Mouse (Mus musculus): ENCODE data around the gene Fyn.
A peak's percentile ranks its signal among the peaks of the same experiment; 100 is the strongest.

The Fyn gene

DNA sequence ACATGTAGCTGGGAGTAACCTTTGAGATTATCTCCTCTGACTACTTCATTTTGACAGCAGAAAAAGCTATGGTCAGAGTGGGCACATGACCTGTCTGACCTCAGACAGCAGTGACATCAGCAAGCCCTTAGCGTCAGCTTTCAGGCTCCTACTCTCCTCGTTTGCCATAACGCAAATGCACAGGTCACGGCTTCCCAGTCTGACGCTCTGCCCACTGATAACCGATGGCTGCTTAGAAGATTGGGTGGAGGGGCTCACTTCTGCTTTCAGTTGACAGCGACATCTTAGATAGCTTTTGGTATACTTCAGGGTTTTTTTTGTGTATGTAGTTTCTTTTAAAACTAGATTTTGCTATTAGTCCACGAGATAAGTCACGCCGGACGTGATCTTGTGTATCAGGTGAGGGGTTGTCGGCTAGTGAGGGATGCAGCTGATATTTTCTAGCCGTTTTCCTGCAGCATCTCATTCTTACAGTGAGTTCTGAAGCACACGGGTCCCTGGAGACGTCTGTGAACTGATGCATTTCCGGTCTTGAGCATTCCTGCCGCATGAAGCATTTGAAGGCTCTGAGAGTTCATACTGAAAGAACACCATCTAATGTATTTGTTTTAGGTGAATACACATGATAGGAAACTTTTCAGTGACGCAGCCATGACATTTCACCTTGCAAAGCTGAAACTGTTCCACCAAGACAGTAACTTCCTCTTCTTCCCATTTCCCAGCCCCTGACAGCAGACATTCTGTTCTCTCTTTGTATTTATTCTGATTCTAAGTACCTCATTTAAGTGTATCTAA lies 44.4 kb downstream of the Fyn start:
- DNase-seq (ENCODE audit: low read depth) = no peak

DNA sequence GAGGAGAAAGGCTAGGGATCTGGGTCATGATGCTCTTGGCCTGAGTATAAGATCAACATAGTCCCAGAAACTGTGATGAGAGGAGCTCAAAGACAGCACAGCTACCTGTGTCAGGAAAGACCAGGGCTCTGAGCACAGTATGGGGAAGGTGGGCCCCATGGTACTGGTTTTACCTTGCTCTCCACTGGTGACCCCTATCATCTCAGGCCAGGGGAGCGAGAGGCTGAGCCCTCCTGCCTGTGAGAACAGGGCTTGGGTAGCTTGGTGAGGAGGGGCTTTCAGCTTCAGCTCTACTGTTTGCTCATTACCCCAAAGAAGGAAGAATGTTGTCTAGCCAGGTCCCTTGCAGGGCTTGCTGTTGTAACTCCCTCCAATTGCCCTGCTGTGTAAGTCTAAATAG lies 45.4 kb downstream of the Fyn start:
- no peak for DNase-seq (ENCODE audit: low read depth)

DNA sequence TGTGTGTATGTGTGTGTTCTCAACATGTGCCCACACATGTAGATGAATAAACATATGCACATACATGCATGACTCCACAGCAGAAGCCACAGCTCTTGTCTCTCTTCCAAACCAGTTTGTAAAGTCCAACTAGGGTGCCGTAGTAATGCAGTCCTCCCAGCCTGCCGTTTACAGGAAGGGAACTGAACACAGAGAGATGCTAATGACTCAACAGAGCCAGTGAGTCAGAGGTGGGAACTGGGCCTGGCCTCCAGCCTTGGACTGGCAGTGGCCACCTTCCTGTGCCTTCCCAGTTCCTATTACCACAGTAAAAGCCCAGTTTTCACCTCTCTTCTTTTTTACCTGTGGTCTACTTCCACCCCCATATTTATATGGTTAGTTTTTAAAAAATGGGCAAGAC lies 46.9 kb downstream of the Fyn start:
- DNase-seq (ENCODE audit: low read depth) = peak; percentile 85

DNA sequence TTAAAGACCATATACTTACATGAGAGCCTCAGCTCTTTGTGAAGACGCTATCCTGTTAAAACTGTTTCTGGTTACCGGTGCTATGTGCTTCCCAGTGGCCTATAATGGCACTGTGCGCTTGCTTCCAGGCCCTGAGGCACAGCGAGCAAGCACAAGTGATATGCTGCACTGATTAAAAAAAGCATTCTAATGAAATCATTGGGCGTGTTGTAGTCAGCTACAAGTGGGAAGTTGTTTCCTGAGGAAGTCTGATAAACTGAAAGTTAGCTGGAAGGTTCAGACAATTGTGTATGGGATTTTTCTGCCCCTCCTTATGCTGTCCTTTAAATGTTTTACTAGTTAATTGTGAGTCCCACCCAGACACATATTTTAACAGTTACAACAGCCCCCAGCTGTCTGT lies 49.0 kb downstream of the Fyn start:
- DNase-seq (ENCODE audit: low read depth) = no peak

DNA sequence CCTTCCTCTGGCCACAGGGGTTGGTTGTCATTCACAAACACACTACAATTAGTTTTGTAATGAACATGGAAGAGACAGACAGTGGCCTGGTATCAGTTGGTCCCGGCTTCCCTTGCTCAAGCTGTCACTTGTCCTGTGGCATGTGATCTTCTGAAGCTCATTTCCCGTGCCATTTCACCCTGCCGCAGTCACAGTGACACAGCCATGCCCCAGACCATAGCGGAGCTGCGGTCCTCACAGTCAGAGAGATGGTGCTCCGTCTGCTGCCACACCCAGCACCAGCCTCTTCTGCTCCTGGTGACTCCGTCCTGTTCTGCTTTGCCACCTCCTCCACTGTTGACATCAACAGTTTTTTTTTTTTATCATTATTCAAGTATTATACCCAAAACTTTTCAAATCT lies 49.7 kb downstream of the Fyn start:
- DNase-seq (ENCODE audit: low read depth) = no peak

DNA sequence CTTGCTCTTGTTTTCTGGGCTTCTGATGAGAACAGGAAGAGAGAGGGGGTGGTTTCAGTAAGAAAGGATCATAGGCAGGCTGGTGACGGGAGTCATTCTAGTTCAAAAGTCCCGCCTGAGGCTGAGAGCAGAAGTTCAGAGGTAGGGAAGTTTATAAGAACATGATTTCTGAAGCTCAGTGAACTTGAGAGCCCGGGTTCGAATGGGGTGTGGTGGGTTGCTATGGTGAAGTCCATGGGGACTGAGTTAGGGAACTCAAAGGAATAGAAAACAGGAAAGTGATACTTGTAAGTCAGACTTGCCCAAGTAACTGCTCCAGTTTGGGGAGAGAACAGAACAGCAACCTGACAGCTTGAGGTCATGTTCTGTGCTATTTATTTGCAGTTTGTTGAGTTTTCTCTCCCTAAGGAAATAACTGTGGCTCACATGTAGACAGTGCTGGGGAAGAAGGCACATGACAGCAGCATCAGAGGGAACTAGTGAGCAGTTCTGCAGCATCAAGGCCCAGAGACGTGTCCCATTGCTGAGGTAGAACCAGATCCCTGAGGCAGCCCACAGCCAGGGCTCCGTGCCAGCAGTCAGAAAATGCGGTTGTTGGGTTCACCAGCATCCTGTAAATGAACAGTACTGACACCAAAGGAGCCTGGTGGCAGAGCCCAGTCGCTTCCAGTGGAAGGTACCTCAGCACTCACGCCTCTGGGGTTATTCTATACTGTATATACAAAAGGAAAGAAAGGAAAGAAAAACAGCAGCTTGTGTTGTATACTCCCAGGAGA lies 52.4 kb downstream of the Fyn start:
- DNase-seq (ENCODE audit: low read depth) = no peak

DNA sequence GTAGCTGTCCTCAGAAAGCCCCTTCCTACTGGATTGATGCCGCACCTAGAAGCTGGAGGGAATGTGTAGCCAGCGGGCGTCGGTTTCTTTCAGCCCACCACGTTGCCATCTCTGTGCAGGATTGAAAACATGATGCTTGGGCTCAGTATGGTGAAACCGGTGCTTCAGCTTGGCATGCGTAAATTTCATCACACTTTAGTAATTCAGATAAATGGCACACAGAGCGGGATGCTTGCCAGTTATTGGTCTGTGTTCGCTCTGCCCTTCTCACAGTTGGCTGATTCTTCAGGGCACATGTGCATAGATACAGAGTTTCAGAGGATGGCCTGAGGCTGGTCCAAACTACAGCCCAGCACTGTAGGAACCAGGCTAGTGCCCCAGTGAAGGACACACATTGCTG lies 53.1 kb downstream of the Fyn start:
- DNase-seq (ENCODE audit: low read depth) = no peak

DNA sequence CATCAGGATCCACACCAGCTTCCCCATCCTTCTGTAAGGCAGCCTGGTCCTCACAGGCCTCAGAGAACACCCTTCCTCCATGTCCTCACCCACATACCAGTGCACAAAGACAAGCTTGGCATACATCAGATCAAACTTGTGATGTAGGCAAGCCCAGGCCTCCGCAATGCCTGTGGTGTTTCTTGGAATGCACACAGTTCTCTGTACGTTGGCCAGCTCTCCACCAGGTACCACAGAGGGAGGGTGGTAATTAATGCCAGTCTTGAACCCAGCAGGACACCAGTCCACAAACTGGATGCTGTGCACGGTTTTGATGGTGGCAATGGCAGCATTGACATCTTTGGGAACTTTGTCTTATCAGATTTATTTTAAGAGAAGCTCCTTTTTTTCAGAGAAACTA lies 56.0 kb downstream of the Fyn start:
- no peak for DNase-seq (ENCODE audit: low read depth)

DNA sequence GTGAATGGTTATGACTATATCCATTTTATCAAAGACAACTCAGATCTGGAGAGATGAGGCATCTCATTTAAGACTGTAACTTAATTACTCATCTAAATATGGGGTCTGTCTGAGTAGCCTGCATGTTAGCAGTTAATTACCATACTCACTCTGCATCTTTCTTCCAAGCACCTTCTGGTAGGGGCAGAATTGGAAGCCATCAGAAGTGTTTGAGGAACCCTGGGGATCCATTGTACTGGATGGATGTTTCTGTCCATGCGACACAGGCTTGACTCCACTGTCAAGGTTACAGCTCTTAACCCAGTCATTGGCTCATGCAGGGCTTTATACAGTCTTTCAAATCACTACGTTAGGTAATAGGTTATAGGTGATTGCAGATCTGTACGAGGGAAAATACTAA lies 57.4 kb downstream of the Fyn start:
- DNase-seq (ENCODE audit: low read depth) = no peak

DNA sequence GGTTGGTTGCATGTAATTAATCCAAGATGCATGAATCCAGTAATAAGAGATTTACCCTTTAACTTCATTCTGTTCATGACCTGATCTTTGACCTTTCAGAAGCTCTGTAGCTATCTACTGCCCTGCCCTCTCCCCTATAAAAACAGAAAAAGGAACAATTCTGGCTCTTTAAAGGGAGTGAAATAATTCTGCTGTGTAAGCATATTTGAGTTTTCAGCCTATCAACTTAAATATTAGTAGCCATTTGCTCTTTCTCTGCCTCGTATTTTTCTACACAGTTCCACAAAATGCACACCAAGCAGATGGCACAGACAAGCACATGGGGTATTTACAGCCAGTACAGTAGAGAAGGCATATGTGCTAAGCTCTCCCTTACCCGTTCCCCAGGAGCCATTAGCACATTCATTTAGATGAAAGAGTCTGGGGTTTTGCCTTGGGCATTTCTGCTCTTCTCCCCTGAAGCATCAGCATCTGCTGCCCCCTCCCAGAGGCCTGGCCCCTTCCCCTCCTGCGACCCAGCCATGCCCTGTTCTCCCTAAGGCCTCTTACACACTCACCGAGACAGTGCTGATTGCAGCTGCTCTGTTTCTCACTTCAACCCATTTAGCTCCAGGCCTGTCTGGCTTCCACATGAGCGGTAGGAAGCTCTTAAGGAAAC lies 58.3 kb downstream of the Fyn start:
- no peak for DNase-seq (ENCODE audit: low read depth)

DNA sequence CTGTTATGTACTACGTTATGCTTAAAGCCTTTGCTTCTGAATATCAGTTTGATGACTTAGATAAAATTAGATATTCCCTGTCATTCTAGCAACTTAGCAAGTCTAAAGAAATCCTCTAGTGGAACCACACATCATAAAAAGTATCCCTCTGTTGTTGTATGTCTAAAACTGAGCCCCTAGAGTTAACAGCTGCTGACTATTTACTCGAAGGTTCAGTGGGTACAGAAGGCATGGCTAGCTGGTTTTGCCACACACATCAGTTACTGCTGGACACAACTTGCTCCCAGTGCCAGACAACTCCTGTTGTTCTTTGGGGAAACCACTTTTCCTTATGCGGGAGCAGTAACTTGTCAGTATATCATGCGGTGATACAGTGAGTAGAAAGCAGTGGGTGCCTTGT lies 61.0 kb downstream of the Fyn start:
- DNase-seq (ENCODE audit: low read depth) = no peak

DNA sequence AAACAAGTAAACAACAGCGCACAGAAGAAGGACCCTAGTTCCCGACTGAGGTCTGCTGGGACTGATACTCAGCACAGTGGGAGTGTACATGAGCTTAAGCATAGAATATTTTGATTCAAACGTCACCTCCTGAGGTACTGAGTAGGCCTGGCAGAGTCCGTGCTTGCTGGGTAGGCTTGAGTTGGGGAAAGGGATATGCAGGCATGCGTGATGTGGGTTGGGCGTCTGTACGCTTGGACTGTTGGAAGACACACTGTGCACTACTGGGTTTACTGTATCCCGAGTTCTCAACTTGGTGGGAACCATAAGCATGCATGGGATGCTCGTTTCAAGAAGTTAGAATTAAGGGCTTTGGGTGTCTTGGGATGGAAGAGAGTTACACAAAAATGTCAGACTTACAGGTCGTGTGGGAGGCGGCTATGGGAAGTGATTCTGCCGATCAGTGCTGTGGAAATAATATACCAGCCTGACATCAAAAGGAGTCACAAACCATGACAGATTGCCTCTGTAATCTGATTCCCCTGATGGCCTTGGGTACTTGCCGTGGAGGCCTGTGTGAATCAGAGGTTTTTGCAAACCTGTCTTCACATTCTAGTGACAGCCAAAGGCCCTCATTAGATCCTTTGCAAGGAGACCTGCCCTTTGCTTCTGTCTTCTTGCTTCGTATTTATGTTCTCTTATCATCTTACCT lies 61.6 kb downstream of the Fyn start:
- DNase-seq (ENCODE audit: low read depth) = no peak

DNA sequence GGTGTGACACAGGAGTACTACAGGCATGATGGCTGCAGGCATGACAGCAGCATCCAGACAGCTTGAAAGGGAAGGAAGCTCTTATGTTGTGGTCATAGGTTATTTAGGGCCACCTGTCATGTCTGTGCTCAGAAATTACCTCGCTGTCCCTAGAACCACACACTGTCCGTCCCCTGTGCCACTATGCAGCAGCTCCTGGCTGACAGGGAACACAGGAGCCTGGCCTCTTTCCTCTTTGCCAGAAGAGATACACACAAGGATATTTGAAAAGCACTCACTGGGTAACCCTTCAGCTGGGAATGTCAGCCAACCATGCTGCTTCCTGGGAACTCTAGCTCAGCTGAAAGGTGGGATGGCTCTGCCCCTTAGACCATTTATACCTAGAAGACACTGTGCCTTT lies 62.6 kb downstream of the Fyn start:
- DNase-seq (ENCODE audit: low read depth) = no peak

DNA sequence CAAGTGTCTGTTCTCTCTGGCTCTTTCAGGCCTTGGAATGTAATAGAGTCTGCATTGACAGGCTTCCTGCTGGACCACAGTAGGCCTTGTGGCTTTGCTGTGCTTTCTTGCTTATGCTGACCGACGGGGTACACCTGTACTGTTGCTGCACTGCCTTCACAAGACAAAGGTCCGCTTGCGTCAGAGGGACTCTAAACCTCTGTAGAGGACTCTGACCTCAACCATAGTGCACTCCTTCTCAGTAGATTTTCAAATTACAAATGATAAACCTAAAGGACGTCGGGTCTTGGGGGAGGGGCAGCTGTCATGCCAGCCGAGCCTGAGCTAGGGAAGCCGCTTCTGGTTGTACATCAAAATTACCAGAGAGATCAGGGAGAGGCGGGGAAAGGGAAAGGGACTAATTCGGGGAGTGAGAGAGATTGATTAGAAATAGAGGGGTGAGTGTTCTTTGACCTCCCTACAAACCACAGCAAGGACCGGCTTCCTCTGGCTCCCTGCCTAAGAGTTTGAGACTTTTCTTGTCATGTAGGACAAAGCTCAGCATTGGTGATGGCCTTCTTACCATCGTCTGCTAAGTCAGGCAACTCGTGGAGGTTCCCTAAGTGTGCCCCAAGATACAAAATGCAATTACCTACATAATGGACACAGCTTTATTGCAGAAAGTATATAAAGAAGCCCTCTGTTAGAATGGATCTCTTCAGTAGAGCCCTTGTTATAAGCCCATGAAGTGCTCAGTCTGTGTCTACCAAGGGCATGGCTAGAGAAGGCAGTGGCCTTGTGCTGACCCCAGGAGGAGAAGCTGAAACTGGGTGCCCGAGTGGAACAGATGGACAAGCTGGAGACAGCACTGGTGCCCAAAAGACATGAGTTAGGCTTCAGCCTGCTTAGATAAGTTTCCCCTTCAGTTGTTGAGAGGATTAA lies 64.3 kb downstream of the Fyn start:
- no peak for DNase-seq (ENCODE audit: low read depth)

DNA sequence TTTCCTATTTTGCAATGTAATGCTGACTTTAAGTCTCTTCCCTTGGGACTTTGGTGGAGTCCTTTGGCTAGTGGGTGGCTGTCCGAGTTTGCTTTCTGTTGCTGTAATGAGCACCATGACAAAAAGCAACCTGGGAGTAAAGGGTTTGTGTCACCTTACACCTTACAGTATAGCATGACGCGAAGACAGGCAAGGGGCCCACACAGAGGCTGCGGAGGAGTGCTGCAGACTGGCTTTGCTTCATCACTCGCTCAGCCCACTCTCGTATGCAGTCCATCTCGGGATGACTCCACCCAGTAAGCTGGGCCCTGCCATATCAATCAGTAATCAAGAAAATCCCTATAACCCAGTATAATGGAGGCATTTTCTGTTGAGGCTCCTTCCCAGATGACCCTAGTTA lies 65.2 kb downstream of the Fyn start:
- no peak for DNase-seq (ENCODE audit: low read depth)

DNA sequence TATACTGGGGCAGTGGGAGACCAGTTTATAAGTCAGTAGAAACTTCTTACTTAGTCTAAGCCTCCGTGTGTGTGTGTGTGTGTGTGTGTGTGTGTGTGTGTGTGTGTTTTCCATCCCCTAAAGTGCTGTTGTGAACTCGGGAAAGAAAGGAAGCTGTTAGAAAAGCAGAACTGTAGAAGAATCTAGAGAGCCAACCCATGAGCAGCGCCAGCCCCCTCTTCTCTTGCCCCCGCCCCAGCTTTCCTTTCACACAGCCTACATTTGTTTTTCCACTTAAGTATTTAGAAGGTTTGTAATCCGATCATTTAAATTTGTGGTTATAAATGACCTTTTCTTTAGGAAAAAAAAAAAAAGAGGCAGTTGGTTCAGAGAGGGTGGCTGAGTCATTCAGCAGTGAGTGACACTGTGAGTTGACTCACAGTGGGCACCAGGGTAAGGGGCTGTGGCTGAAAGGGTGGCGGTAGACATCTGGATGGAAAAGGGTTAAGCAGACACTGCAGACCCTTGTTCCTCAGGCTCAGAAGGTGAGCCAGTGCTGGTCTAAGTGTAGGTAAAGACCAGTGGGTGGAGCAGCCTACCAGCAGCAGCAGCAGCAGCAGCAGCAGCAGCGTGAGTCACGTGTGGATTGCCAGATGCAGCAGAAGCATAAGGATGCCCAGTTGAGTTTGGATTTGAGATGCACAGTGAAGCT lies 66.2 kb downstream of the Fyn start:
- DNase-seq (ENCODE audit: low read depth) = peak; percentile 43

DNA sequence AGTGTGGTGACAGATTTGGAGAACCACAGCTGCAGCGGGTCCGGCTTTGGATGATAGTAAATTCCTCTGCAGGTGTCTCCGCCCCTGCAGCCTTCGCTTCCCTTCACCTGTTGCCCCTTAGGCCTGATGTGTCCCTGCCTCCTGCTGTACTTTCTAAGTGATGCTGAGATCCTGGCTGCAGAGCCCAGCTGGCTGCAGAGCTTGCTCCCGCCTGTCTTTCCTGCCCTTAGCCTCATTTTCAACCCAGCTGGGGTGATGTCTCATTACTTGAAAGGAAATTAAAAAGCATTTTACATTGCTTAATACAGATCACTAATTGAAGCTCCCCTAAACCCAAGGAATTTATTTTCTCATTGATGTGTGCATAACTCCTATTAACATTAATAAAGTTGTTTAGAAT lies 70.2 kb downstream of the Fyn start:
- DNase-seq (ENCODE audit: low read depth) = no peak

DNA sequence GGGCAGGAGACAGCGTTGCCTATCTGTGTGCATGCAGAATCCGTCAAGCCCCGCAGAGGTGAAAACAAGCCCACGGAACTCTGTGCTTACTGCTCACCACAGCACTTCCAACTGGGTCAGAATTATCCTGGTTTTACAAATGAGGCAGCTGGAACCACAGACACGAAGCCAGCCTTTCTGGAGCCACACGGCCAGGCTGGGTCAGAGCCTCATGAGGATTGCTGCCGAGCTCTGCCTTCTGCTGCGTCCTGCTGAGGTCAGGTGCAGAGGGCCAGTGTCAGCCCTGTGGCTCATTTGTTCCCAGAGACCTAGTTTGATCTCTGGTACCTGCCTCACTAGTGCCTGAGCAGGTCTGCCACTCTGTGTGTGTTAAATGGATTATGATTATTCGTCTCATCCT lies 71.9 kb downstream of the Fyn start:
- no peak for DNase-seq (ENCODE audit: low read depth)

DNA sequence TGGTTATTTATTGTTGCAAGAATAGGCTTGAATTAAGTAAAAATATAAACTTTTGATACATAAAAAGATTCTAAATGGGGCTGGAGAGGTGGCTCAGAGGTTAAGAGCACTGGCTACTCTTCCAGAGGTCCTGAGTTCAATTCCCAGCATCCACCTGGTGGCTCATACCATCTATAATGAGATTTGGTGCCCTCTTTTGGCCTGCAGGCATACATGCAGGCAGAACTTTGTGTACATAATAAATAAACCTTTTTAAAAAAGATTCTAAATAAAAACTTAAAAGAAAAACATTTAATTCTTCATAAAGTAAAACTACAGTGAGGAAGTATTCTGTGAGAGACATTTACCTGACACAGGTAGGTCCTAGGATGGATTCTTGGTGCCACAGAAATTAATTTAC lies 73.0 kb downstream of the Fyn start:
- no peak for DNase-seq (ENCODE audit: low read depth)

DNA sequence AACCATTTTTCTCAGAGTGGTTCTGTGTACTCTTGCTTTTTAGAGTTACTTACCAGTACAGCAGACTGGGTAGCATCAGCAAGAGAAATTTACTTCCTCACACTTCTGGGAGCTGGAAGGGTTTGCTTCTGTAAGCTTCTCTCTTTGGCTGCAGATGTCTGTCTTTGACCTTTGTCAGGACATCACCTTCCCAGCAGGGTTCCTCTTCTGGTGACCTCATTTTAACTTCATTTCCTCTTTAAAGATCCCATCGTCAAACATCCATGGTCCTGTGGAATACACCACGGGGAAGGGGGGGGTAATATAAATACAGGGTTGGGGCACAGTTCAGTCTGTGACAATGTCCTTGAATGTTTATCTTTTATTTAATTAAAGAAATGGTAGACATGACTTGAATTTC lies 74.5 kb downstream of the Fyn start:
- DNase-seq (ENCODE audit: low read depth) = no peak

DNA sequence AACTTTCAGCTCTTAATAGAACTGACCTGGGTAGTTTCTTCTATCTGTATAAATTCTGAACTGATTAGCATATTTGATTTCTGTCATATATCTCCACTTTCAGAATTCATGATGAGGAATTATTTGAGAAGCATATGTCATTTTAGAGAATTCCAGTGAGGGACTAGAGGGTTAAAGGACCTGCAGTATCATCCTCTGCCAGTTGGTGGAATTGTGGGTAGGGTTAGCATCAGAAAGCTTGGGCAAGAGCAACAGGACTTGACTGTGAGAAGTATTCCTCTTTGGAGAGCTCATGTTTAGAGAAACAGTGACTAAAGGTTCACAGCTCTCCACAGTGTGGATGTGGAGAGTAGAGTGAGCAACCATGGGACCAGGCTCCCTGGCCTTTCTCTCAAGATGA lies 75.3 kb downstream of the Fyn start:
- no peak for DNase-seq (ENCODE audit: low read depth)

Data from fibroblast of lung, adult 2 months (primary cell).